18 mouse cellular contexts compared by ENCODE assay signal in the genomic region with DNA sequence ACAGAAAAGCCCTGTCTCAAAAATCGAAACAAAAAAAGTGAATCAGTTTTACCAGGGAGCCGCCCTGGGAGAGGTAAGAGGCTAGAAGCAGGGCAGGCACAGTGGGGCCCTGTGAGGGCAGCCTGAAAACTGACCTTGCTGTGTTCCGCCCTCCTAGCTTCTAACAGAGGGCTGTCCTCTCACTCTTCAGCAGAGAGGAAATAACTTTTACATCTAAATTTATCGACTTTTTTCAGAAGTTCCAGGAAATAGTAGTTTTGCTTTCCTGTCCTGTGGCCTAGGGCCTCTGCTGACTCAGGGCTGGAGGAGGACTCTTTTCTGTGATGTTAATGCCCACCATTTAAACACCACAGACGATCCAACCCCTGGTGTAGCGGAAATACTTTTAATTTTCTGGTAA. TPM values are rescaled to one million over a fixed set of nuclear protein-coding genes. Genes with fewer than 3 reads are reported as not detected.
DNase-seq lines count a peak whose midpoint lies in the region; ATAC-seq and TF ChIP-seq lines count a peak whose summit lies in the region.
"Had no signal": no experiment of that assay in that cellular context is flagged by ENCODE, and none has a peak within 500 bp of the region (broad histone marks: within the 10 kb centered on the region; RNA-seq: fewer than 3 reads in every experiment).

No protein-coding gene starts in this region.

- H3K27me3 ChIP-seq in intestine, embryonic 15.5 days (replicated peaks): no peaks in the 10 kb centered on the region
- no peaks in the 10 kb centered on the region for H3K27me3 ChIP-seq in intestine, postnatal 0 days (replicated peaks; ENCODE audit: control insufficient read depth, insufficient read depth, low read length)
- H3K27me3 ChIP-seq: midbrain, embryonic 13.5 days; neural tube, embryonic 12.5 days had no signal

- no peak overlapping the region for H3K4me3 ChIP-seq in intestine, embryonic 15.5 days (replicated peaks)
- H3K4me3 ChIP-seq in intestine, postnatal 0 days (ENCODE audit: low read depth, low read length): no peak overlapping the region
- no peak overlapping the region for H3K4me3 ChIP-seq in macrophage (ENCODE audit: inconsistent target)
- H3K4me3 ChIP-seq: limb, embryonic 12.5 days; midbrain, embryonic 13.5 days; neural tube, embryonic 12.5 days had no signal

- TF ChIP-seq CTCF in intestine, postnatal 0 days (IDR thresholded peaks at IDR 0.05; ENCODE audit: low read depth): no peak

- no peaks in the 10 kb centered on the region for H3K36me3 ChIP-seq in intestine, embryonic 15.5 days
- H3K36me3 ChIP-seq in intestine, postnatal 0 days (ENCODE audit: control insufficient read depth, insufficient read depth): no peaks in the 10 kb centered on the region
- no peaks in the 10 kb centered on the region for H3K36me3 ChIP-seq in macrophage (ENCODE audit: inconsistent target)
- H3K36me3 ChIP-seq: limb, embryonic 12.5 days; midbrain, embryonic 13.5 days; neural tube, embryonic 12.5 days had no signal

- H3K27ac ChIP-seq in intestine, embryonic 15.5 days: no peak overlapping the region
- no peak overlapping the region for H3K27ac ChIP-seq in intestine, postnatal 0 days (ENCODE audit: low read depth, low read length)
- H3K27ac ChIP-seq in macrophage: peak overlapping the region; percentile 95
- H3K27ac ChIP-seq: limb, embryonic 12.5 days; midbrain, embryonic 13.5 days; neural tube, embryonic 12.5 days had no signal

- intact Hi-C loops in left cerebral cortex, postnatal 14 days (cut with DNase I): no loop called here

- DNase-seq in 416B (ENCODE audit: low read depth): peak; percentile 69
- DNase-seq in cerebellum, adult 11 months: no peak
- DNase-seq in embryo, embryonic 10 days (ENCODE audit: low spot score): no peak
- no peak for DNase-seq in left cerebral cortex, postnatal 14 days (ENCODE audit: low spot score in 2 of 2)
- DNase-seq: adrenal gland, adult 8-10 months; cerebellum, postnatal 36 days; gastrocnemius, postnatal 14 days; heart, postnatal 14 days; layer of hippocampus, postnatal 36 days; thymus, postnatal 36 days had no signal

- 0 out of 2 replicates have a peak, but pooled peaks have one; percentile 31 for ATAC-seq in intestine, embryonic 15.5 days
- no peak for ATAC-seq in intestine, postnatal 0 days
- peak; percentile 89 for ATAC-seq in CD4-positive, CD25-positive, alpha-beta regulatory T cell, adult 4 months
- ATAC-seq: forebrain, embryonic 16.5 days; midbrain, embryonic 13.5 days had no signal

- H3K9ac ChIP-seq in intestine, embryonic 15.5 days: no peak overlapping the region
- H3K9ac ChIP-seq in intestine, postnatal 0 days (ENCODE audit: low read depth, low read length): no peak overlapping the region
- H3K9ac ChIP-seq: limb, embryonic 12.5 days; midbrain, embryonic 13.5 days; neural tube, embryonic 12.5 days had no signal

- no peaks in the 10 kb centered on the region for H3K9me3 ChIP-seq in intestine, embryonic 15.5 days
- H3K9me3 ChIP-seq in intestine, postnatal 0 days (ENCODE audit: control insufficient read depth): no peaks in the 10 kb centered on the region
- H3K9me3 ChIP-seq: limb, embryonic 12.5 days; midbrain, embryonic 13.5 days; neural tube, embryonic 12.5 days had no signal

- H3K4me2 ChIP-seq in intestine, embryonic 15.5 days (replicated peaks): no peak overlapping the region
- H3K4me2 ChIP-seq in intestine, postnatal 0 days (replicated peaks; ENCODE audit: low read depth): no peak overlapping the region
- H3K4me2 ChIP-seq: limb, embryonic 12.5 days; midbrain, embryonic 13.5 days; neural tube, embryonic 12.5 days had no signal

- WGBS in intestine, embryonic 15.5 days: 66% methylated on average over 6 of the region's 6 CpGs
- WGBS in intestine, postnatal 0 days: 59% methylated on average over 6 of the region's 6 CpGs
- 18% methylated on average over 6 of the region's 6 CpGs for WGBS in macrophage (ENCODE audit: missing documents)

- H3K4me1 ChIP-seq in intestine, embryonic 15.5 days (replicated peaks): peaks cover 6% of the 10 kb centered on the region; the same call in 1 of the 2 replicates
- H3K4me1 ChIP-seq in intestine, postnatal 0 days (replicated peaks; ENCODE audit: control insufficient read depth, insufficient read depth, low read length): no peaks in the 10 kb centered on the region
- H3K4me1 ChIP-seq: limb, embryonic 12.5 days; midbrain, embryonic 13.5 days; neural tube, embryonic 12.5 days had no signal

- H3K79me2 ChIP-seq in macrophage (ENCODE audit: inconsistent target): no peaks in the 10 kb centered on the region

RNA-seq across cellular contexts. Expression of gene Irf8, which starts 21.0 kb away (rescaled TPM):
- polyA plus RNA-seq in intestine, embryonic 15.5 days (2015; fragmentation: Nextera tagmentation; extraction: Ambion mirVana): 41.9 and 46.6 TPM in 2 replicates
- polyA plus RNA-seq in intestine, postnatal 0 days (2015; fragmentation: Nextera tagmentation; extraction: Ambion mirVana): 79.5 and 92.3 TPM in 2 replicates
- 10 to 100 TPM; 12.3 to 22.7 TPM for polyA plus RNA-seq in CD4-positive, CD25-positive, alpha-beta regulatory T cell, adult 4 months (2017; shearing (Covaris generic))
- 1,000 to 10,000 TPM in 1 of 26 experiments, 100 to 1,000 TPM in 20, 10 to 100 TPM in 5; 46.2 to 1,418 (median 239) TPM for total RNA-seq in macrophage (2018; cell fraction: chromatin; rRNA removed)
- total RNA-seq in macrophage (2018; cell fraction: cytosol; rRNA removed): 100 to 1,000 TPM in 24 of 26 experiments, 10 to 100 TPM in 2; 97.5 to 257 (median 185) TPM
- 1,000 to 10,000 TPM in 1 of 26 experiments, 100 to 1,000 TPM in 19, 10 to 100 TPM in 6; 76.1 to 1,152 (median 159) TPM for total RNA-seq in macrophage (2018; cell fraction: nucleus; rRNA removed)
- 116 to 212 TPM (median 193 TPM) in 3 replicates for polyA plus RNA-seq in macrophage (2018)
- 1 to 10 TPM; 3.9 to 5.2 TPM for total RNA-seq in left cerebral cortex, postnatal 14 days (2021)

RNA-seq across cellular contexts. Expression of gene Emc8, which starts 46.8 kb away (rescaled TPM):
- 235 and 246 TPM in 2 replicates for polyA plus RNA-seq in intestine, embryonic 15.5 days (2015; fragmentation: Nextera tagmentation; extraction: Ambion mirVana)
- 127 and 135 TPM in 2 replicates for polyA plus RNA-seq in intestine, postnatal 0 days (2015; fragmentation: Nextera tagmentation; extraction: Ambion mirVana)
- 10 to 100 TPM; 32.0 to 41.1 TPM for polyA plus RNA-seq in CD4-positive, CD25-positive, alpha-beta regulatory T cell, adult 4 months (2017; shearing (Covaris generic))
- total RNA-seq in macrophage (2018; cell fraction: chromatin; rRNA removed): 10 to 100 TPM in 17 of 26 experiments, 1 to 10 TPM in 9; 4.1 to 37.4 (median 12.2) TPM
- 10 to 100 TPM; 27.5 to 49.4 (median 37.6) TPM for total RNA-seq in macrophage (2018; cell fraction: cytosol; rRNA removed)
- 10 to 100 TPM in 16 of 26 experiments, 1 to 10 TPM in 10; 5.8 to 26.6 (median 11.3) TPM for total RNA-seq in macrophage (2018; cell fraction: nucleus; rRNA removed)
- 30.6 to 41.0 TPM (median 40.7 TPM) in 3 replicates for polyA plus RNA-seq in macrophage (2018)
- 10 to 100 TPM; 72.6 to 78.6 TPM for total RNA-seq in left cerebral cortex, postnatal 14 days (2021)

RNA-seq across cellular contexts. Expression of gene Cox4i1, which starts 47.2 kb away (rescaled TPM):
- 1,472 and 1,529 TPM in 2 replicates for polyA plus RNA-seq in intestine, embryonic 15.5 days (2015; fragmentation: Nextera tagmentation; extraction: Ambion mirVana)
- 2,406 and 2,420 TPM in 2 replicates for polyA plus RNA-seq in intestine, postnatal 0 days (2015; fragmentation: Nextera tagmentation; extraction: Ambion mirVana)
- 1,000 to 10,000 TPM; 1,023 to 1,039 TPM for polyA plus RNA-seq in CD4-positive, CD25-positive, alpha-beta regulatory T cell, adult 4 months (2017; shearing (Covaris generic))
- 100 to 1,000 TPM in 5 of 26 experiments, 10 to 100 TPM in 21; 43.1 to 125 (median 79.7) TPM for total RNA-seq in macrophage (2018; cell fraction: chromatin; rRNA removed)
- total RNA-seq in macrophage (2018; cell fraction: cytosol; rRNA removed): 1,000 to 10,000 TPM in 1 of 26 experiments, 100 to 1,000 TPM in 25; 586 to 1,058 (median 761) TPM
- total RNA-seq in macrophage (2018; cell fraction: nucleus; rRNA removed): 100 to 1,000 TPM; 140 to 293 (median 184) TPM
- polyA plus RNA-seq in macrophage (2018): 521 to 775 TPM (median 707 TPM) in 3 replicates
- 1,000 to 10,000 TPM; 1,181 to 1,191 TPM for total RNA-seq in left cerebral cortex, postnatal 14 days (2021)

RNA-seq across cellular contexts. Expression of gene Gm27021, which starts 47.3 kb away (rescaled TPM):
- polyA plus RNA-seq in intestine, embryonic 15.5 days (2015; fragmentation: Nextera tagmentation; extraction: Ambion mirVana): 2.0 and 2.2 TPM in 2 replicates
- 1.0 and 1.9 TPM in 2 replicates for polyA plus RNA-seq in intestine, postnatal 0 days (2015; fragmentation: Nextera tagmentation; extraction: Ambion mirVana)
- not detected for polyA plus RNA-seq in CD4-positive, CD25-positive, alpha-beta regulatory T cell, adult 4 months (2017; shearing (Covaris generic))
- total RNA-seq in macrophage (2018; cell fraction: chromatin; rRNA removed): not detected
- 1 to 10 TPM in 7 of 26 experiments, under 1 TPM in 15, not detected in 4; 0.18 to 1.7 (median 0.68) TPM for total RNA-seq in macrophage (2018; cell fraction: cytosol; rRNA removed)
- total RNA-seq in macrophage (2018; cell fraction: nucleus; rRNA removed): 1 to 10 TPM in 1 of 26 experiments, under 1 TPM in 1, not detected in 24; 0.89 to 1.1 TPM
- 0.76 to 0.96 TPM in 2 of 3 replicates, not detected in the other for polyA plus RNA-seq in macrophage (2018)
- total RNA-seq in left cerebral cortex, postnatal 14 days (2021): not detected
- total RNA-seq: gastrocnemius, postnatal 14 days; heart, postnatal 14 days; layer of hippocampus, postnatal 36 days had no signal
